ENCODE assay signal across 12 mouse cellular contexts in genomic region chrX:137805484-137806200, GRCm38 (mm10).
A peak's percentile ranks its signal among the peaks of the same experiment; 100 is the strongest.
DNase-seq lines count a peak whose midpoint lies in the region; ATAC-seq and TF ChIP-seq lines count a peak whose summit lies in the region.
"Had no signal": no experiment of that assay in that cellular context is flagged by ENCODE, and none has a peak within 500 bp of the region (broad histone marks: within the 10 kb centered on the region; RNA-seq: fewer than 3 reads in every experiment).

No protein-coding gene starts in this region.

- DNase-seq in layer of hippocampus, adult 2 months (ENCODE audit: low spot score in 2 of 2) = no peak
- DNase-seq in layer of hippocampus, postnatal 10 days (ENCODE audit: low spot score in 2 of 2) = no peak
- peak; percentile 1 for DNase-seq in retina, embryonic 14.5 days (ENCODE audit: low spot score)
- DNase-seq in frontal cortex, postnatal 25 days (ENCODE audit: low spot score in 2 of 2) = no peak
- no peak for DNase-seq in heart, postnatal 36 days
- DNase-seq: kidney, adult 2 months; thymus, postnatal 14 days had no signal

- ATAC-seq in forebrain, embryonic 16.5 days = peak; percentile 91
- ATAC-seq in midbrain, embryonic 12.5 days (ENCODE audit: low FRiP score, low read depth) = peak; percentile 66; the same call in 1 of the 2 replicates
- ATAC-seq: CD4-positive, CD25-positive, alpha-beta regulatory T cell, adult 4 months had no signal

- no peaks in the 10 kb centered on the region for H3K9me3 ChIP-seq in forebrain, embryonic 16.5 days (ENCODE audit: control insufficient read depth, low read length)
- no peaks in the 10 kb centered on the region for H3K9me3 ChIP-seq in midbrain, embryonic 12.5 days
- H3K9me3 ChIP-seq: embryonic facial prominence, embryonic 10.5 days; lung, embryonic 15.5 days had no signal

- H3K4me2 ChIP-seq in forebrain, embryonic 16.5 days (ENCODE audit: low read length) = no peak overlapping the region
- no peak overlapping the region for H3K4me2 ChIP-seq in midbrain, embryonic 12.5 days (replicated peaks)
- H3K4me2 ChIP-seq: lung, embryonic 15.5 days had no signal

- intact Hi-C loops in heart, postnatal 36 days (cut with DNase I) = no loop called here

- TF ChIP-seq CTCF in layer of hippocampus, adult 2 months (conservative IDR thresholded peaks at IDR 0.05) = no peak

- H3K27me3 ChIP-seq in forebrain, embryonic 16.5 days (replicated peaks; ENCODE audit: control insufficient read depth, insufficient read depth, low read length) = no peaks in the 10 kb centered on the region
- no peaks in the 10 kb centered on the region for H3K27me3 ChIP-seq in midbrain, embryonic 12.5 days
- H3K27me3 ChIP-seq: lung, embryonic 15.5 days had no signal

- H3K36me3 ChIP-seq in forebrain, embryonic 16.5 days (ENCODE audit: control insufficient read depth, insufficient read depth) = no peaks in the 10 kb centered on the region
- H3K36me3 ChIP-seq in midbrain, embryonic 12.5 days = no peaks in the 10 kb centered on the region
- H3K36me3 ChIP-seq: embryonic facial prominence, embryonic 10.5 days; lung, embryonic 15.5 days had no signal

- no peak overlapping the region for H3K4me3 ChIP-seq in layer of hippocampus, adult 2 months
- H3K4me3 ChIP-seq in forebrain, embryonic 16.5 days (replicated peaks; ENCODE audit: low read length) = no peak overlapping the region
- no peak overlapping the region for H3K4me3 ChIP-seq in midbrain, embryonic 12.5 days
- H3K4me3 ChIP-seq: embryonic facial prominence, embryonic 10.5 days; lung, embryonic 15.5 days had no signal

- H3K27ac ChIP-seq in layer of hippocampus, adult 2 months = peak overlapping the region; percentile 10; the same call in 1 of the 2 replicates
- no peak overlapping the region for H3K27ac ChIP-seq in forebrain, embryonic 16.5 days (ENCODE audit: low read length)
- H3K27ac ChIP-seq in midbrain, embryonic 12.5 days (replicated peaks) = peak overlapping the region; percentile 61; the same call in 1 of the 2 replicates
- H3K27ac ChIP-seq: embryonic facial prominence, embryonic 10.5 days; lung, embryonic 15.5 days had no signal

- H3K9ac ChIP-seq in forebrain, embryonic 16.5 days (replicated peaks; ENCODE audit: low read depth, low read length) = no peak overlapping the region
- no peak overlapping the region for H3K9ac ChIP-seq in midbrain, embryonic 12.5 days (replicated peaks)
- H3K9ac ChIP-seq: lung, embryonic 15.5 days had no signal

- H3K4me1 ChIP-seq in forebrain, embryonic 16.5 days (replicated peaks; ENCODE audit: control insufficient read depth, insufficient read depth, low read length) = no peaks in the 10 kb centered on the region
- no peaks in the 10 kb centered on the region for H3K4me1 ChIP-seq in midbrain, embryonic 12.5 days
- H3K4me1 ChIP-seq: embryonic facial prominence, embryonic 10.5 days; lung, embryonic 15.5 days had no signal

- 37% methylated on average over 6 of the region's 6 CpGs for WGBS in forebrain, embryonic 16.5 days
- 64% methylated on average over 6 of the region's 6 CpGs for WGBS in midbrain, embryonic 12.5 days
